Mouse (Mus musculus): ENCODE data around the gene Kcnq4. TPM values are rescaled to one million over a fixed set of nuclear protein-coding genes. Genes with fewer than 3 reads are reported as not detected.

Gene Kcnq4
- polyA plus RNA-seq, 1 experiment from 2014 or later: 0.64 TPM

DNA sequence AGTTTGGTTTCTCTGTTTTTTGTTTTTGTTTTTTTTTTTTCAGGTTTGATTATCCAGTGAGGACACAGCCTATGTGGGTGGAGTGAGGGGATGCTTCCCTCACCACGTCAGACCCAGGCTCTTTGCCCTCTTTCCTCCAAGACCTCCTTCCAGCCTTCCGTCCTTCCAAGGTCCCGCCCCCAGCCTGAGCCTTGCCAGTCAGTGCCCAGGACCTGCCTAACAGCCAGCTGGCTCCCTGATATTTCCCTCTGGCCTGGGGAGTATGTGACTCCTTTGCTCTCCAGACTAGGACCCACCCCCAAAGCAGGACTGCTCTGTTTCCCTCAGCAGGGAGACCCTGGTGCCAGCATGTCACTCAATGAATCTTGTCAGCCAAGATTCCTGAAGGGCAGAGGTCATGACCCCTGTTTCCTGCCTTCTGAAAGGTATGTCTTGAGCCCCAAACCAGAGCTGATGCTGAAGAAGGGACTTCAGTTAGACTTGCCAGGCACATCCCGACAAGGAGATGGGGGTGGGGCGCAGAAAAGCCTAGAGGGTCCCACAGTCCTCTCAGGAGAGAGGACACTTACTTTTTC, 22.8 kb downstream of the Kcnq4 start:
- no peak overlapping the region for H3K4me3 ChIP-seq
- H3K27me3 ChIP-seq: peaks cover 12% of the 10 kb centered on the region; the same call in 1 of the 2 replicates
- peak; percentile 27; the same call in 1 of the 2 replicates for ATAC-seq (replicated peaks; ENCODE audit: insufficient number of reproducible peaks, insufficient read depth, low FRiP score, low read depth)
- 0 out of 2 replicates have a peak overlapping the region, but pooled peaks have one; percentile 9 for H3K4me2 ChIP-seq
- H3K27ac ChIP-seq: peak overlapping the region; percentile 25
- peaks cover 28% of the 10 kb centered on the region for H3K4me1 ChIP-seq (replicated peaks)
- WGBS: 51% methylated on average over 5 of the region's 5 CpGs
- no peak overlapping the region for H3K9ac ChIP-seq
- H3K36me3 ChIP-seq: no peaks in the 10 kb centered on the region
- no peaks in the 10 kb centered on the region for H3K9me3 ChIP-seq (replicated peaks)

DNA sequence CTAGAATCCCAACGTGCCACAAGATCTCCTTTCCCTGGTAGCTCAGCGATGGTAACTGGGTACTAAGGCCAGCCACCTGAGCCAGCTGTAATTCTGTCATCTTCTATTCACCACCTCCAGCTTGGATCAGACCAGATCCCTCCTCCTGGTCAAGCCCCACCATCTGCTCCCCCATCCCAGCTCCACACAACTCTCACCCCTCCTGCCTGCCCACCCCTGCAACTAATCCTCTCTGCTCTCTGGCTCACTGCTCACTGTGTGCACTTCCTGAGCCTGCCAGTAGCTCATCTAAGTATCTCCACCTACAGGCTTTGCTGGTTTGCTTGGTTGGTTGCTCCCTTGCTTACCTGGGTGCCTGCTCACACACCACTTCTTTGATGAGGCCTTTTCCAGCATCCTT, 26.8 kb downstream of the Kcnq4 start:
- Histone ChIP-seq H3K4me1 (replicated peaks) (peaks cover 16% of the 10 kb centered on the region), H3K9ac (no peak overlapping the region), H3K36me3 (no peaks in the 10 kb centered on the region), H3K27ac (no peak overlapping the region), H3K4me2 (no peak overlapping the region), H3K9me3 (replicated peaks) (no peaks in the 10 kb centered on the region), H3K4me3 (no peak overlapping the region), H3K27me3 (peaks cover 34% of the 10 kb centered on the region)
- ATAC-seq (replicated peaks; ENCODE audit: insufficient number of reproducible peaks, insufficient read depth, low FRiP score, low read depth): no peak
- 62% methylated on average over 2 of the region's 2 CpGs for WGBS

- Histone ChIP-seq H3K4me1 (replicated peaks) (peaks cover 13% of the 10 kb centered on the region), H3K4me3 (no peak overlapping the region), H3K27ac (no peak overlapping the region), H3K27me3 (peaks cover 49% of the 10 kb centered on the region), H3K4me2 (no peak overlapping the region), H3K9me3 (replicated peaks) (no peaks in the 10 kb centered on the region), H3K36me3 (no peaks in the 10 kb centered on the region), H3K9ac (no peak overlapping the region)
- ATAC-seq (replicated peaks; ENCODE audit: insufficient number of reproducible peaks, insufficient read depth, low FRiP score, low read depth): no peak
- 28% methylated on average over 5 of the region's 5 CpGs for WGBS
These were observed 29.3 kb downstream of the Kcnq4 start for GRCm38 (mm10) chr4:120719152-120719551.

GRCm38 (mm10) chr4:120717591-120717990, 30.8 kb downstream of the Kcnq4 start:
- no peak overlapping the region for H3K4me2 ChIP-seq
- no peaks in the 10 kb centered on the region for H3K9me3 ChIP-seq (replicated peaks)
- ATAC-seq (replicated peaks; ENCODE audit: insufficient number of reproducible peaks, insufficient read depth, low FRiP score, low read depth): no peak
- H3K27ac ChIP-seq: no peak overlapping the region
- no peak overlapping the region for H3K4me3 ChIP-seq
- peaks cover 50% of the 10 kb centered on the region for H3K27me3 ChIP-seq
- WGBS: 61% methylated on average over 8 of the region's 8 CpGs
- no peak overlapping the region for H3K9ac ChIP-seq
- H3K4me1 ChIP-seq (replicated peaks): peaks cover 13% of the 10 kb centered on the region
- H3K36me3 ChIP-seq: no peaks in the 10 kb centered on the region

GRCm38 (mm10) chr4:120716765-120717164, 31.6 kb downstream of the Kcnq4 start:
- Histone ChIP-seq H3K4me2 (peak overlapping the region; percentile 77), H3K9ac (no peak overlapping the region), H3K4me1 (replicated peaks) (peaks cover 13% of the 10 kb centered on the region), H3K27ac (no peak overlapping the region), H3K27me3 (peaks cover 52% of the 10 kb centered on the region), H3K9me3 (replicated peaks) (no peaks in the 10 kb centered on the region), H3K36me3 (no peaks in the 10 kb centered on the region), H3K4me3 (peak overlapping the region; percentile 42)
- ATAC-seq (replicated peaks; ENCODE audit: insufficient number of reproducible peaks, insufficient read depth, low FRiP score, low read depth): no peak
- WGBS: 18% methylated on average over 12 of the region's 12 CpGs

DNA sequence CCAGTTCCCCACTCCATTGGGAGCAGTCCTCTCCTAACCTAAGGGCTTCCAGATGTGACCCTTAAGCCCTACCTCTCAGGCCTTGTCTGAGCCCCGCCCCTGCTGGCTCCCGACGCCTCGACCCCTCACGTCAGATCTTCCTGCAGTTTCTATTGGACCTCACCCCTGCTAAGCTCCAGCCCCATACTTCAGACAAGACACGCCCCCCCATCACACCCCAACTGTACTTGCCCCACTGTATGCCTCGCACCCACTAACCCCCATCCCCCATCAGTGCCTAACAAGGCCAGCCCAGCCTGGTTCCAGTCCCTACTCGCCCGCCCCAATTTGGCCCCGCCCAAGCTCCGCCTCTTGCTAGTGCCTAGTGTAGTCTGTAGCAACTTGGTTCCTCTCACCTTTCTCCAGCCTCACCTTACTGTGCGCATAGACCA, 32.3 kb downstream of the Kcnq4 start:
- no peaks in the 10 kb centered on the region for H3K9me3 ChIP-seq (replicated peaks)
- peak overlapping the region; percentile 42 for H3K4me3 ChIP-seq
- 2% methylated on average over 12 of the region's 12 CpGs for WGBS

GRCm38 (mm10) chr4:120713856-120714497, 34.4 kb downstream of the Kcnq4 start:
- Histone ChIP-seq H3K4me3 (no peak overlapping the region), H3K27me3 (peaks cover 68% of the 10 kb centered on the region), H3K36me3 (no peaks in the 10 kb centered on the region), H3K4me1 (replicated peaks) (peaks cover 13% of the 10 kb centered on the region), H3K9ac (no peak overlapping the region), H3K27ac (no peak overlapping the region), H3K4me2 (no peak overlapping the region), H3K9me3 (replicated peaks) (no peaks in the 10 kb centered on the region)
- no peak for ATAC-seq (replicated peaks; ENCODE audit: insufficient number of reproducible peaks, insufficient read depth, low FRiP score, low read depth)
- 78% methylated on average over 6 of the region's 6 CpGs for WGBS

More for the DNA sequence above, 32.3 kb downstream of the Kcnq4 start:
- peaks cover 58% of the 10 kb centered on the region for H3K27me3 ChIP-seq
- no peaks in the 10 kb centered on the region for H3K36me3 ChIP-seq
- H3K9ac ChIP-seq: peak overlapping the region; percentile 25; the same call in 1 of the 2 replicates
- peaks cover 13% of the 10 kb centered on the region for H3K4me1 ChIP-seq (replicated peaks)
- peak; percentile 37 for ATAC-seq (replicated peaks; ENCODE audit: insufficient number of reproducible peaks, insufficient read depth, low FRiP score, low read depth)
- no peak overlapping the region for H3K27ac ChIP-seq
- peak overlapping the region; percentile 77 for H3K4me2 ChIP-seq

DNA sequence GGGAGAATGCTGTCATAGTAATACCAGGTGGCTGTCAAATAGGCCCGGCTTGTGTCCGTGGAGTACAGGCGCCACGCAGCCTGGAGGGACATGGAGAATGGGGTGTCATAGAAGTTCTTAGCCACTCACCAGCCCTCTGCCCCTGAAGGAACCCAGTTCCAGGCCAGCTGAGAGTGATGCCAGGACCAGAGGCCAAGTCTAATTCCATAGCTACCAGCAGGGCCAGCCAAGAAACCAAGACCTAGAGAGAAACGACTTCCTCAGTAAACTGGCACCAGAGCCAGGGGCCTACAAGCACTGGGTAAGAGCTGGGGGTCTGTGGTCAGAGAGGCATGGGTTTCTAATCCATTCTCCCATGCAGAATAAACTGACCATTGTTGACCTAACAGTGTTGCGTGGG, 35.4 kb downstream of the Kcnq4 start:
- Histone ChIP-seq H3K27me3 (peaks cover 58% of the 10 kb centered on the region), H3K4me3 (no peak overlapping the region), H3K9me3 (replicated peaks) (no peaks in the 10 kb centered on the region), H3K36me3 (no peaks in the 10 kb centered on the region), H3K27ac (no peak overlapping the region), H3K9ac (no peak overlapping the region), H3K4me1 (replicated peaks) (peaks cover 13% of the 10 kb centered on the region), H3K4me2 (no peak overlapping the region)
- no peak for ATAC-seq (replicated peaks; ENCODE audit: insufficient number of reproducible peaks, insufficient read depth, low FRiP score, low read depth)
- 96% methylated on average over 6 of the region's 6 CpGs for WGBS

DNA sequence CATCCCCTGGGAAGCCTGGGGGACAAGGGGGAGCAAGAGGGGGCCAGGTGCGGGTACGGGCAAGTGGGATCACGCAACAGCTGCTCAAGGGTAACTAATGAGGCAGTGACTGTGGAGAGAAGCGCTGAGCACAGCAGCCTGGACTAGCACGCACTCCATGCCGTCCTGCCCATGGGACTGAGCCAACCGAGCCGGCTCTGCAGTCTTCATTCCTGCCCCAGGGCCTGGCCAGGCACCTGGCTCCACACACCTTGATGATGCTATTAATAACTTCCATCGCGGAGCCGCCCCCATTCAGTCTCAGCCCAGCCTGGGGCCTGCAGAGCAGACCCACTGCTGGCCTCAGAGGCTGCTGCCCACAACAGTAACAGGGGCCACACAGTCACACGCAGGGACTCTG, 36.2 kb downstream of the Kcnq4 start:
- no peak for ATAC-seq (replicated peaks; ENCODE audit: insufficient number of reproducible peaks, insufficient read depth, low FRiP score, low read depth)
- peaks cover 13% of the 10 kb centered on the region for H3K4me1 ChIP-seq (replicated peaks)
- WGBS: 75% methylated on average over 12 of the region's 12 CpGs
- H3K27ac ChIP-seq: no peak overlapping the region
- H3K9ac ChIP-seq: no peak overlapping the region
- no peak overlapping the region for H3K4me2 ChIP-seq
- peaks cover 51% of the 10 kb centered on the region for H3K27me3 ChIP-seq
- H3K4me3 ChIP-seq: no peak overlapping the region
- H3K9me3 ChIP-seq (replicated peaks): no peaks in the 10 kb centered on the region
- no peaks in the 10 kb centered on the region for H3K36me3 ChIP-seq

- ATAC-seq (replicated peaks; ENCODE audit: insufficient number of reproducible peaks, insufficient read depth, low FRiP score, low read depth): no peak
- Histone ChIP-seq H3K4me1 (replicated peaks) (0 out of 2 replicates have a peak, but pooled peaks cover 2% of the 10 kb centered on the region), H3K4me3 (no peak overlapping the region), H3K9ac (no peak overlapping the region), H3K9me3 (replicated peaks) (no peaks in the 10 kb centered on the region), H3K27me3 (peaks cover 43% of the 10 kb centered on the region), H3K4me2 (no peak overlapping the region), H3K36me3 (no peaks in the 10 kb centered on the region), H3K27ac (no peak overlapping the region)
- WGBS: 83% methylated on average over 2 of the region's 2 CpGs
These were observed 45.9 kb downstream of the Kcnq4 start for GRCm38 (mm10) chr4:120702511-120702910.

GRCm38 (mm10) chr4:120702056-120702455, 46.4 kb downstream of the Kcnq4 start:
- H3K4me3 ChIP-seq: no peak overlapping the region
- no peak overlapping the region for H3K27ac ChIP-seq
- no peak overlapping the region for H3K4me2 ChIP-seq
- H3K36me3 ChIP-seq: no peaks in the 10 kb centered on the region
- H3K9ac ChIP-seq: no peak overlapping the region
- H3K27me3 ChIP-seq: peaks cover 47% of the 10 kb centered on the region
- 0 out of 2 replicates have a peak, but pooled peaks cover 2% of the 10 kb centered on the region for H3K4me1 ChIP-seq (replicated peaks)
- no peaks in the 10 kb centered on the region for H3K9me3 ChIP-seq (replicated peaks)
- WGBS: 72% methylated on average over 8 of the region's 8 CpGs
- no peak for ATAC-seq (replicated peaks; ENCODE audit: insufficient number of reproducible peaks, insufficient read depth, low FRiP score, low read depth)

GRCm38 (mm10) chr4:120701180-120701579, 47.2 kb downstream of the Kcnq4 start:
- no peak for ATAC-seq (replicated peaks; ENCODE audit: insufficient number of reproducible peaks, insufficient read depth, low FRiP score, low read depth)
- H3K9ac ChIP-seq: no peak overlapping the region
- 76% methylated on average over 3 of the region's 3 CpGs for WGBS
- H3K36me3 ChIP-seq: no peaks in the 10 kb centered on the region
- H3K4me3 ChIP-seq: no peak overlapping the region
- 0 out of 2 replicates have a peak, but pooled peaks cover 2% of the 10 kb centered on the region for H3K4me1 ChIP-seq (replicated peaks)
- H3K4me2 ChIP-seq: no peak overlapping the region
- H3K27ac ChIP-seq: no peak overlapping the region
- no peaks in the 10 kb centered on the region for H3K9me3 ChIP-seq (replicated peaks)
- H3K27me3 ChIP-seq: peaks cover 55% of the 10 kb centered on the region
